Mouse (Mus musculus): Measurements from ENCODE around the gene Dkk3. TPM values are rescaled to one million over a fixed set of nuclear protein-coding genes. Genes with fewer than 3 reads are reported as not detected.

Dkk3 gene
- total RNA-seq, 2 experiments from 2014 or later, result 137 to 138 TPM

DNA sequence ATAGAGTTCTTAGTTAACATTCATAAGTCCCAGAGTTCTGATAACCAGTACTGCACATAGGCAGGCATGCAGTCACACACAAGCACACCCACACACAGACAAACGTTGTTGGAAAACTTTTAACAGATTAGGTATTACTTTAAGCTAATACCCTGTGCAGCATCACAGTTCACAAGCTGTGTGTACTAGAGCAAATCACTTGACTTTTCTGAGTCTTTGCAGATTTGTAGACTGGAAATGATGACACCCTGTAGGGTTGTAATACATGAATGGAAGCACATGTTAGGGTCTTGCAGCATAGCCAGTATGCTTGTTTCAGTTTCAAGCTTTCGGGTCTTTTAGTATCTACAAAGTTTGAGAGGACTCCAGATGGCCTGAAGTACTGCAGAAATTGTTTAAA is 74.6 kb downstream of the Dkk3 start:
- DNase-seq (ENCODE audit: low spot score in 2 of 2), result no peak

GRCm38 (mm10) chr7:112082636-112083035 is 76.2 kb downstream of the Dkk3 start:
- DNase-seq (ENCODE audit: low spot score in 2 of 2), result no peak

- no peak for DNase-seq (ENCODE audit: low spot score in 2 of 2)
These were observed 84.0 kb downstream of the Dkk3 start for GRCm38 (mm10) chr7:112074868-112075267.

Other genes with a start within 250 kb of the Dkk3 start
- gene Usp47, start 135.6 kb downstream of the Dkk3 start, total RNA-seq (2021), result 10 to 100 TPM; 76.3 to 77.2 TPM
- 100 to 1,000 TPM; 406 to 434 TPM for gene Mical2, start 66.8 kb upstream of the Dkk3 start, total RNA-seq (2021)